Mouse (Mus musculus) hindbrain, embryonic 13.5 days (tissue): ENCODE data around the gene Sstr2. TPM values are rescaled to one million over a fixed set of nuclear protein-coding genes. Genes with fewer than 3 reads are reported as not detected.
A peak's percentile ranks its signal among the peaks of the same experiment; 100 is the strongest.

Experiments
- ATAC-seq: fragments of 200-750 bp; cut with Nextera tagmentation; 2 replicates; pipeline ENCODE4 v1.8.0; 2017; ENCODE audit warnings: moderate TSS enrichment; ENCODE audit not compliant: low FRiP score
- H3K27ac ChIP-seq: fragments of 300-500 bp; sonication (generic); 2 replicates; pipeline ENCODE4 v1.5.1; 2015; ENCODE audit warnings: inconsistent platforms, mild to moderate bottlenecking, moderate library complexity
- H3K27me3 ChIP-seq: fragments of 300-500 bp; sonication (generic); 2 replicates; pipeline ENCODE4 v1.6.1; 2015; ENCODE audit warnings: mild to moderate bottlenecking, inconsistent platforms
- H3K36me3 ChIP-seq: fragments of 300-500 bp; sonication (generic); 2 replicates; pipeline ENCODE4 v1.6.1; 2015; ENCODE audit warnings: mild to moderate bottlenecking, inconsistent platforms
- H3K4me1 ChIP-seq: fragments of 300-500 bp; sonication (generic); replicated peaks from 2 replicates; pipeline ENCODE4 v1.6.1; 2015; ENCODE audit warnings: inconsistent platforms
- H3K4me2 ChIP-seq: fragments of 300-500 bp; sonication (generic); 2 replicates; pipeline ENCODE4 v1.6.1; 2015; ENCODE audit warnings: inconsistent platforms, mild to moderate bottlenecking, moderate library complexity
- H3K4me3 ChIP-seq: fragments of 300-500 bp; sonication (generic); 2 replicates; pipeline ENCODE4 v1.5.1; 2015; ENCODE audit warnings: mild to moderate bottlenecking, inconsistent platforms
- H3K9ac ChIP-seq: fragments of 300-500 bp; sonication (generic); 2 replicates; pipeline ENCODE4 v1.6.1; 2015; ENCODE audit warnings: mild to moderate bottlenecking, inconsistent platforms
- H3K9me3 ChIP-seq: fragments of 300-500 bp; sonication (generic); 2 replicates; pipeline ENCODE4 v1.6.1; 2016; ENCODE audit warnings: inconsistent platforms
- WGBS: fragments of 180-500 bp; shearing (Covaris S2); methylation state at CpG from one replicate; pipeline ENCODE4 v1.1.7; 2015; 5-methylcytosine and 5-hydroxymethylcytosine counted together
- polyA plus RNA-seq: library from polyadenylated mRNA; unstranded; fragments of >200 nt; fragmentation: Nextera tagmentation; extraction: Ambion mirVana; gene quantifications from 2 replicates; pipeline ENCODE4 v1.2.1, GENCODE M21; 2015

Sstr2 gene
- polyA plus RNA-seq, 1 experiment from 2014 or later, result 32.8 TPM

DNA sequence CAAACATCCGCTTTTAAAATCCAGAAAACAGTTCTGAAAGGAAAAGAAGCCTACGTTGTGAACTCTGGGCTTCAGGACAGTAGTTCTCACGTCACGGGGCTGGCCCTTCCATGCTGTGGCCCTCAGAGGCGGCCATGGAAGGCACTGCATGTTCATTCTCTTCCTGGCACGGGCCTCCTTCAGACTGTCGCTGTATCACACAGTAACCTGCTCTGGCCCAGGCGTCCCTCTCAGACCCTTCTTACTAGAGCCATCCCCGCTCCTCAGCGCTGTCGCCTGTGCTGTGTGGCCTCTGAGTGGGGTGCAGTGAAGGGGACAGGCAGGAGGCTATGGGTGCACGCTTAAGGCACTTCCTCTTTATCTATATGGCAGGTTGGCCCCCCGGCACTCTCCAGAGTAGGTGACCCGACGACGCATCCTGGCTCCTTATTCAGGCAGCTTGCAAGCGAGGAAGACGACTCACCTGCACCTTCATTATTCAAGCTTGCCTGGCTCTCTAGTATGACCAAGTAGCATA is 42.8 kb downstream of the Sstr2 start:
- H3K27me3 ChIP-seq, result no peaks in the 10 kb centered on the region
- no peak overlapping the region for H3K4me2 ChIP-seq
- ATAC-seq, result no peak
- no peak overlapping the region for H3K9ac ChIP-seq
- H3K27ac ChIP-seq, result no peak overlapping the region
- 91% methylated on average over 18 of the region's 18 CpGs for WGBS
- H3K9me3 ChIP-seq, result no peaks in the 10 kb centered on the region
- H3K4me1 ChIP-seq, result peaks cover 9% of the 10 kb centered on the region
- peaks cover 74% of the 10 kb centered on the region for H3K36me3 ChIP-seq
- no peak overlapping the region for H3K4me3 ChIP-seq

DNA sequence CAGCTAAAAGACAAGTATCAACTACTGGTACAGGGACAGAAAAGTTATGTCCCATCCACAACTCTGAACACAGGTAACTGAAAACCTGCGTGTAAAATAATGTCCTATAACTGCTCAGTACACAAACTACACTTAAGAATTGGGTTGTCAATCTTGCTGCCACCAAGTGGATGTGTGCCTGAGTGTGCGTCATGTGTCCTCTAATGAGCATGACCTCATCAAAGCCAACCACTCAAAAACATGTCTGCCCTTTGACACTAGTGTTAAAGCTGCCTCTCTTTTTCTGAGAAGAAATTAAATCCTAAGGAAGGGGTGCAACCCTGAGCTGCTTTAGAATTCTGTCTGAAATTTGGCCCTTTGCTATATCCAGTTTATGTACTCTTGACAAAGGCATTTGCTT is 45.1 kb downstream of the Sstr2 start:
- H3K36me3 ChIP-seq, result peaks cover 60% of the 10 kb centered on the region

GRCm38 (mm10) chr11:113666205-113666604 is 47.1 kb downstream of the Sstr2 start:
- Histone ChIP-seq H3K27me3 (no peaks in the 10 kb centered on the region), H3K4me2 (no peak overlapping the region), H3K4me1 (peaks cover 15% of the 10 kb centered on the region; the same call in 1 of the 2 replicates), H3K9me3 (no peaks in the 10 kb centered on the region), H3K9ac (no peak overlapping the region), H3K4me3 (no peak overlapping the region), H3K27ac (no peak overlapping the region), H3K36me3 (peaks cover 54% of the 10 kb centered on the region)
- 82% methylated on average over 6 of the region's 6 CpGs for WGBS
- ATAC-seq, result no peak

More for the DNA sequence above, 45.1 kb downstream of the Sstr2 start:
- WGBS, result 78% methylated on average over 2 of the region's 2 CpGs
- H3K27ac ChIP-seq, result no peak overlapping the region
- no peak for ATAC-seq
- no peak overlapping the region for H3K9ac ChIP-seq
- no peaks in the 10 kb centered on the region for H3K27me3 ChIP-seq
- H3K4me2 ChIP-seq, result no peak overlapping the region
- no peaks in the 10 kb centered on the region for H3K9me3 ChIP-seq
- peaks cover 15% of the 10 kb centered on the region; the same call in 1 of the 2 replicates for H3K4me1 ChIP-seq
- no peak overlapping the region for H3K4me3 ChIP-seq

DNA sequence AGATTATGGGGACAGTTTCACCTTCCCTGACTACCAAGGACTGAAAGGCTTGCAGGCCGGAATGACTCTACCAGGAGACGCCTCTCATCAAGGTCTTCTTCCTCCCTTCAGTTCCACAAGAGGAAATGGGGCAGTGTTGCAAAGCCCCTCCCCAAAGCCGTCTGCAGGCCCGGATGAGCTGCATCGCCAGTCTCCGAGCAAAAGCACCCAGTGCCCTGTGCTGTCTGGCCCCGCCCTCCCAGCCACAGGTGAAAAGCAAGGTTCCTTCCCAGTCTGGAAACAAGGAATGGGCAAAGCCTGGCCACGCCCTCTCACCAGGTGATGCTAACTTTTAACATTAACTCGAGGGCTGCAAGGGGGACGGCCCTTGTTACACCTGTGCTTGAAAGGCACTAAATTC is 47.5 kb downstream of the Sstr2 start:
- 0 out of 2 replicates have a peak overlapping the region, but pooled peaks have one; percentile 30 for H3K27ac ChIP-seq
- no peak overlapping the region for H3K4me3 ChIP-seq
- H3K36me3 ChIP-seq, result peaks cover 54% of the 10 kb centered on the region
- H3K27me3 ChIP-seq, result no peaks in the 10 kb centered on the region
- no peak for ATAC-seq
- 70% methylated on average over 10 of the region's 10 CpGs for WGBS
- no peaks in the 10 kb centered on the region for H3K9me3 ChIP-seq
- H3K9ac ChIP-seq, result no peak overlapping the region
- H3K4me1 ChIP-seq, result peaks cover 15% of the 10 kb centered on the region; the same call in 1 of the 2 replicates
- no peak overlapping the region for H3K4me2 ChIP-seq

- 0 out of 2 replicates have a peak overlapping the region, but pooled peaks have one; percentile 30 for H3K27ac ChIP-seq
- H3K9ac ChIP-seq, result no peak overlapping the region
Measured at GRCm38 (mm10) chr11:113667122-113667521, 48.0 kb downstream of the Sstr2 start.

GRCm38 (mm10) chr11:113667704-113668103 is 48.6 kb downstream of the Sstr2 start:
- Histone ChIP-seq H3K27ac (no peak overlapping the region), H3K27me3 (no peaks in the 10 kb centered on the region), H3K9ac (no peak overlapping the region), H3K9me3 (no peaks in the 10 kb centered on the region), H3K4me1 (peaks cover 15% of the 10 kb centered on the region; the same call in 1 of the 2 replicates), H3K4me3 (no peak overlapping the region), H3K36me3 (peaks cover 51% of the 10 kb centered on the region), H3K4me2 (no peak overlapping the region)
- WGBS, result 83% methylated on average over 4 of the region's 4 CpGs
- no peak for ATAC-seq

More at GRCm38 (mm10) chr11:113667122-113667521, 48.0 kb downstream of the Sstr2 start:
- peaks cover 15% of the 10 kb centered on the region; the same call in 1 of the 2 replicates for H3K4me1 ChIP-seq
- H3K4me2 ChIP-seq, result no peak overlapping the region
- peaks cover 51% of the 10 kb centered on the region for H3K36me3 ChIP-seq
- no peak overlapping the region for H3K4me3 ChIP-seq
- H3K9me3 ChIP-seq, result no peaks in the 10 kb centered on the region
- WGBS, result 68% methylated on average over 2 of the region's 2 CpGs
- no peak for ATAC-seq
- no peaks in the 10 kb centered on the region for H3K27me3 ChIP-seq

GRCm38 (mm10) chr11:113668857-113669256 is 49.7 kb downstream of the Sstr2 start:
- 93% methylated on average over 5 of the region's 5 CpGs for WGBS

GRCm38 (mm10) chr11:113669711-113670110 is 50.6 kb downstream of the Sstr2 start:
- H3K4me2 ChIP-seq, result no peak overlapping the region
- H3K9ac ChIP-seq, result no peak overlapping the region
- H3K9me3 ChIP-seq, result no peaks in the 10 kb centered on the region
- H3K27me3 ChIP-seq, result no peaks in the 10 kb centered on the region
- no peak overlapping the region for H3K4me3 ChIP-seq
- H3K4me1 ChIP-seq, result peaks cover 15% of the 10 kb centered on the region; the same call in 1 of the 2 replicates
- ATAC-seq, result no peak
- 85% methylated on average over 4 of the region's 4 CpGs for WGBS
- peaks cover 52% of the 10 kb centered on the region for H3K36me3 ChIP-seq
- no peak overlapping the region for H3K27ac ChIP-seq

More at GRCm38 (mm10) chr11:113668857-113669256, 49.7 kb downstream of the Sstr2 start:
- ATAC-seq, result no peak
- Histone ChIP-seq H3K4me2 (no peak overlapping the region), H3K4me1 (peaks cover 15% of the 10 kb centered on the region; the same call in 1 of the 2 replicates), H3K27me3 (no peaks in the 10 kb centered on the region), H3K9ac (no peak overlapping the region), H3K27ac (no peak overlapping the region), H3K36me3 (peaks cover 52% of the 10 kb centered on the region), H3K9me3 (no peaks in the 10 kb centered on the region), H3K4me3 (no peak overlapping the region)

DNA sequence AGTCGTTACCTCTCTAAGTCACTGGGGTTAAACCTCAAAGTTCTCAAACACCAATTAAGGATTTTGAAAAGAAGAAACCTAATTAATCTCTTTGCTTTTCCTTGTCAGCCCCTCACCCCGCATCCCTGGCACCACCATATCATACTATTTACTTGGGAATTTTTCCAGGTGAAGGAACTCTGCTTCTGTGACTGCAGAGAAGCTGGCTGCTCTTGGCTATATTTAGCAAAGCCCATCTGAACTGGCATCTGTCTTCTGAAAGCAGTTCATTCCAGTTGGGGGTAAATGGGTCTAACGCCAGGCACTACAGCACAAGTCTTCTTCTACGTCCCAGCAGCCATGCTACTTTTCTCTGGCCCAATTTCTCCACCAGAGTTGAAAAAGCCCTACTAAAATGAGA is 54.5 kb downstream of the Sstr2 start:
- Histone ChIP-seq H3K4me2 (no peak overlapping the region), H3K9me3 (no peaks in the 10 kb centered on the region), H3K4me1 (peaks cover 8% of the 10 kb centered on the region; the same call in 1 of the 2 replicates), H3K36me3 (peaks cover 68% of the 10 kb centered on the region), H3K27me3 (no peaks in the 10 kb centered on the region), H3K27ac (no peak overlapping the region), H3K9ac (no peak overlapping the region), H3K4me3 (no peak overlapping the region)
- WGBS, result 93% methylated on average over 4 of the region's 4 CpGs
- no peak for ATAC-seq

GRCm38 (mm10) chr11:113674595-113674994 is 55.5 kb downstream of the Sstr2 start:
- 84% methylated on average over 5 of the region's 5 CpGs for WGBS
- Histone ChIP-seq H3K27ac (no peak overlapping the region), H3K4me1 (peaks cover 13% of the 10 kb centered on the region; the same call in 1 of the 2 replicates), H3K9me3 (no peaks in the 10 kb centered on the region), H3K9ac (no peak overlapping the region), H3K36me3 (peaks cover 64% of the 10 kb centered on the region), H3K27me3 (no peaks in the 10 kb centered on the region), H3K4me2 (no peak overlapping the region), H3K4me3 (no peak overlapping the region)
- ATAC-seq, result no peak

Other genes starting within 250 kb of the Sstr2 start
- 33.4 and 35.6 TPM in 2 replicates for gene Cog1, start 29.8 kb downstream of the Sstr2 start, polyA plus RNA-seq
- gene Slc39a11, start 30.7 kb downstream of the Sstr2 start, polyA plus RNA-seq, result 32.2 and 34.2 TPM in 2 replicates
- 45.0 and 46.9 TPM in 2 replicates for gene Fam104a, start 64.8 kb downstream of the Sstr2 start, polyA plus RNA-seq
- 21.9 and 22.4 TPM in 2 replicates for gene D11Wsu47e, start 65.1 kb downstream of the Sstr2 start, polyA plus RNA-seq
- gene Cpsf4l, start 90.7 kb downstream of the Sstr2 start, polyA plus RNA-seq, result 0.48 and 0.52 TPM in 2 replicates
- gene Cdc42ep4, start 132.5 kb downstream of the Sstr2 start, polyA plus RNA-seq, result 73.0 and 73.7 TPM in 2 replicates